Mouse (Mus musculus): Measurements from ENCODE around the gene Foxb1. TPM values are rescaled to one million over a fixed set of nuclear protein-coding genes. Genes with fewer than 3 reads are reported as not detected.
A peak's percentile ranks its signal among the peaks of the same experiment; 100 is the strongest.

The Foxb1 gene
- not detected in 2 replicates for polyA plus RNA-seq (2014; fragmentation: Nextera tagmentation; extraction: Ambion mirVana)

DNA sequence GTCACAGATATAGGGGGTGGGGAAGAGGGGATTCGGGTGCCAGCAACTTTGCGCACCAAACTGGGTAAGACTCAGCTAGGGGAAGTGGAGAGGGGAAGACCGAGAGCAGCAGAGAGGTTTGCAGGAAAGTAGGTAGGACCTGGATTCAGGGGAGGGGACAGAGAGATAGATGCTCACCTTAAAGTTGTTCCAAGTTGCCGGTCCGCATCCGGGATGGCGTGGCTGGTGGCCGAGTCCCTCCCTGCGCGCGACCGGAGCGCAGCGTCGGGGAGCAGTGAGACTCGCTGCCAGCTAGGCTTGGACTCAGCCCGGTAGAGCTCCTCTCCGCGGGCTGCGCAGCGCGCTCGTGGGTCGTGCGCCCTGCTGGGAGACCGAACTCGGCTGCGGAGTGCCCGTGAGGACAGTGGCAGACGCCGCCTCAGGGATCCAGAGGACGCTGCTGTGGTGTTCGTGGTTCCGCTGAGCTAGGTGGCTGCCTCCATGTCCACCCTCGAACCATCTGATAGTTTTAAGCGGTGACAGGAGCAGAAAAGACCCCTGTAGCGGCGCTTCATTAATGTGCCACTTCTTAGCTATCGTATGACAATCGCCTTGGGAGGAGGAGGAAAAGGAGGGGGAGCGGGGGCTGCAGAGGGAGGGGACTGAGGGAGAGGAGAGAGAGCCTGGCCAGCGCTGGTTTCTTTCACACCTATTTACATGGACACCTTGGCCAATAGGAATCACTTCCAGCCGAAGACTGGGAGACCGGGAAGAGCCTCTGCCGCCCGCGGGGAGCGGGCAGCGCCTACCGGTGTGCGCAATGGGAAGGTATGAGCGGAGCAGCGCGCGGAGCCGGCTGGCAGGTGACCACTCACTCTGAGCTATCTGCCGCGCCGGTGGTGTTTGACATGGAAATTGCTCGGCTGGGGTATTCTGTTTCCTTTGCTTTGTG, at the start of gene Foxb1:
Gene Foxb1, minus strand, starts transcription at position 570 of the 931 bp plus-strand sequence.
- peak; percentile 63 for DNase-seq (ENCODE audit: low spot score)
- Histone ChIP-seq H3K36me3 (ENCODE audit: control insufficient read depth, insufficient read depth, low read length) (no peaks in the 10 kb centered on the region), H3K27me3 (replicated peaks; ENCODE audit: control insufficient read depth, insufficient read depth, low read length) (peaks cover 100% of the 10 kb centered on the region), H3K27ac (ENCODE audit: low read depth) (no peak within 1 kb of the TSS), H3K4me2 (ENCODE audit: low read length) (no peak within 1 kb of the TSS), H3K9ac (ENCODE audit: low read length) (no peak within 1 kb of the TSS), H3K4me3 (ENCODE audit: low read depth, low read length) (no peak within 1 kb of the TSS), H3K9me3 (ENCODE audit: control insufficient read depth, low read length) (no peaks in the 10 kb centered on the region), H3K4me1 (replicated peaks; ENCODE audit: control insufficient read depth, insufficient read depth, low read length) (no peaks in the 10 kb centered on the region)
- no peak for ATAC-seq (replicated peaks; ENCODE audit: low FRiP score, low TSS enrichment, low read depth)
- WGBS, result 1% methylated on average over 59 of the region's 60 CpGs

DNA sequence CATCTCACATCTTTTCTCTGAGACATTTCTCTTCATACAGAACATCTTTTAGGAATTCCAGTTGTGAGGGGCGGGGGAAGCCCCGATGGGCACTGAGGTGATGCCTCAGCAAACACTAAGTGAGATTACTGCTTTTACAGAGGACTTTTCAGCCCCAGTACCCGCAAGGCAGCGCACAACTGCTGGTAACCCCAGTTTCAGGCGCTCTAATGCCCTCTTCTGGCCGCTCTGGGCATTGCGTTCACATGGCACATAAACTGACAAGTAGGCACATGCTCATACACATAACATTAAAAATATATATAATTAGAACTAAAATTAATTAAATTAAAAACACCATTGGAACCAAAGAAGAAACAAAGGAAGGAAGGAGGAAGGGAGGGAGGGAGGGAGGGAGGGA, 29.8 kb upstream of the Foxb1 start:
- DNase-seq (ENCODE audit: low spot score) (no peak), ATAC-seq (replicated peaks; ENCODE audit: low FRiP score, low TSS enrichment, low read depth) (no peak)
- 54% methylated on average over 7 of the region's 7 CpGs for WGBS
- H3K27ac ChIP-seq (ENCODE audit: low read depth), result no peak overlapping the region
- no peak overlapping the region for H3K4me2 ChIP-seq (ENCODE audit: low read length)
- H3K4me1 ChIP-seq (replicated peaks; ENCODE audit: control insufficient read depth, insufficient read depth, low read length), result no peaks in the 10 kb centered on the region
- no peak overlapping the region for H3K9ac ChIP-seq (ENCODE audit: low read length)
- no peaks in the 10 kb centered on the region for H3K36me3 ChIP-seq (ENCODE audit: control insufficient read depth, insufficient read depth, low read length)
- H3K9me3 ChIP-seq (ENCODE audit: control insufficient read depth, low read length), result no peaks in the 10 kb centered on the region
- no peaks in the 10 kb centered on the region for H3K27me3 ChIP-seq (replicated peaks; ENCODE audit: control insufficient read depth, insufficient read depth, low read length)
- H3K4me3 ChIP-seq (ENCODE audit: low read depth, low read length), result no peak overlapping the region

GRCm38 (mm10) chr9:69779996-69780395, 19.3 kb upstream of the Foxb1 start:
- no peaks in the 10 kb centered on the region for H3K36me3 ChIP-seq (ENCODE audit: control insufficient read depth, insufficient read depth, low read length)
- ATAC-seq (replicated peaks; ENCODE audit: low FRiP score, low TSS enrichment, low read depth) (no peak), DNase-seq (ENCODE audit: low spot score) (no peak)
- no peak overlapping the region for H3K27ac ChIP-seq (ENCODE audit: low read depth)
- H3K9ac ChIP-seq (ENCODE audit: low read length), result no peak overlapping the region
- no peaks in the 10 kb centered on the region for H3K4me1 ChIP-seq (replicated peaks; ENCODE audit: control insufficient read depth, insufficient read depth, low read length)
- WGBS, result 68% methylated on average over 2 of the region's 2 CpGs
- peaks cover 4% of the 10 kb centered on the region; the same call in 1 of the 2 replicates for H3K27me3 ChIP-seq (replicated peaks; ENCODE audit: control insufficient read depth, insufficient read depth, low read length)
- H3K4me2 ChIP-seq (ENCODE audit: low read length), result no peak overlapping the region
- no peaks in the 10 kb centered on the region for H3K9me3 ChIP-seq (ENCODE audit: control insufficient read depth, low read length)
- no peak overlapping the region for H3K4me3 ChIP-seq (ENCODE audit: low read depth, low read length)

GRCm38 (mm10) chr9:69769949-69770585, 9.3 kb upstream of the Foxb1 start:
- Histone ChIP-seq H3K27me3 (replicated peaks; ENCODE audit: control insufficient read depth, insufficient read depth, low read length) (peaks cover 96% of the 10 kb centered on the region), H3K27ac (ENCODE audit: low read depth) (no peak overlapping the region), H3K9ac (ENCODE audit: low read length) (no peak overlapping the region), H3K4me3 (ENCODE audit: low read depth, low read length) (no peak overlapping the region), H3K4me1 (replicated peaks; ENCODE audit: control insufficient read depth, insufficient read depth, low read length) (no peaks in the 10 kb centered on the region), H3K36me3 (ENCODE audit: control insufficient read depth, insufficient read depth, low read length) (no peaks in the 10 kb centered on the region), H3K4me2 (ENCODE audit: low read length) (no peak overlapping the region), H3K9me3 (ENCODE audit: control insufficient read depth, low read length) (no peaks in the 10 kb centered on the region)
- DNase-seq (ENCODE audit: low spot score) (no peak), ATAC-seq (replicated peaks; ENCODE audit: low FRiP score, low TSS enrichment, low read depth) (no peak)
- 5% methylated on average over 21 of the region's 21 CpGs for WGBS

DNA sequence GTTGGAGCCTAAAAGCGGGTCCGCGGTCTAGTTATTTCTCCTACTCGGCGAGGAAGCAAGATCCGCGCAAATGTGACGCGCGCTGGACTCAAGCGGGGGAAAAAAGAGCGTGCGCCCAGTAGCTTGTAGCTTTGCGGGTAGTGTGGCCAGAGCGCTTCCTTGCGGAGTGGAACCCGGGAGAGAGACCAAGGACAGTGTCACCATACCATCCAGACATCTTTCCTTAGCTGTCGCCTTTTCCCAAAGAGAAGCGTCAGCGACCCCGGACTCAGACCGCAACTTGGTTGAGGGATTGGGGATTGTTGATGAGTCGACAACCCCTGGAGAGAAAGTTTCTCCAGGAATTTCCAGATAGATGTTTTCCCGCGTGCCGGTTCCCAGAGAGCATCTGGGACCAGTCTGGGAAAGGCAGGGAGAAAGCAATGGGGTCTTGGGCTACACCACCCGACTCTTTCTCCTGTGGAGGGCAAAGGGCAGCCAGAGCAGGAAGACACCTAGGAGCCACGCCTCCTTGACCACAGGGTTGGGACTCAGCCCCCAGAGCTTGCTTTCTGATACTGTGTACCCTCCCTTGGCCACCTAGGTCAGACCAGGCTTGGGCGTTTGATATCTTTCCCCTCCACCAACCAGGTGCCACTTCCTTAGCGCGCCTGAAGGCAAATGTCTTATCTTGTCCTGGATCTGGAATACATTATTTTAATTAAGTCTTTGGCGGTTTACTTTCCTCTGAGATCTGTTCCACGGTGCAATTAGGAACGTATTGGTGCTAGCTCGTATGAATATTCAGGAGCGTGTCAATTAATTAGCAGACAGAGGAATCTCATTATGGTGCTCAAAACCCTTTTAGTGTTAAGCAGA, 8.6 kb upstream of the Foxb1 start:
- no peak overlapping the region for H3K4me2 ChIP-seq (ENCODE audit: low read length)
- H3K9me3 ChIP-seq (ENCODE audit: control insufficient read depth, low read length), result no peaks in the 10 kb centered on the region
- no peak for ATAC-seq (replicated peaks; ENCODE audit: low FRiP score, low TSS enrichment, low read depth)
- 2% methylated on average over 36 of the region's 36 CpGs for WGBS
- peak; percentile 56 for DNase-seq (ENCODE audit: low spot score)
- H3K36me3 ChIP-seq (ENCODE audit: control insufficient read depth, insufficient read depth, low read length), result no peaks in the 10 kb centered on the region
- peaks cover 100% of the 10 kb centered on the region for H3K27me3 ChIP-seq (replicated peaks; ENCODE audit: control insufficient read depth, insufficient read depth, low read length)
- no peak overlapping the region for H3K9ac ChIP-seq (ENCODE audit: low read length)
- no peaks in the 10 kb centered on the region for H3K4me1 ChIP-seq (replicated peaks; ENCODE audit: control insufficient read depth, insufficient read depth, low read length)
- H3K4me3 ChIP-seq (ENCODE audit: low read depth, low read length), result no peak overlapping the region
- no peak overlapping the region for H3K27ac ChIP-seq (ENCODE audit: low read depth)

- H3K27ac ChIP-seq (ENCODE audit: low read depth), result no peak overlapping the region
- no peaks in the 10 kb centered on the region for H3K36me3 ChIP-seq (ENCODE audit: control insufficient read depth, insufficient read depth, low read length)
- H3K9ac ChIP-seq (ENCODE audit: low read length), result no peak overlapping the region
- no peaks in the 10 kb centered on the region for H3K4me1 ChIP-seq (replicated peaks; ENCODE audit: control insufficient read depth, insufficient read depth, low read length)
- H3K4me3 ChIP-seq (ENCODE audit: low read depth, low read length), result no peak overlapping the region
- peak; percentile 61 for DNase-seq (ENCODE audit: low spot score)
- H3K9me3 ChIP-seq (ENCODE audit: control insufficient read depth, low read length), result no peaks in the 10 kb centered on the region
- ATAC-seq (replicated peaks; ENCODE audit: low FRiP score, low TSS enrichment, low read depth), result no peak
- peaks cover 100% of the 10 kb centered on the region for H3K27me3 ChIP-seq (replicated peaks; ENCODE audit: control insufficient read depth, insufficient read depth, low read length)
- no peak overlapping the region for H3K4me2 ChIP-seq (ENCODE audit: low read length)
- WGBS, result 1% methylated on average over 28 of the region's 28 CpGs
Measured at GRCm38 (mm10) chr9:69768136-69768875, 7.6 kb upstream of the Foxb1 start.

DNA sequence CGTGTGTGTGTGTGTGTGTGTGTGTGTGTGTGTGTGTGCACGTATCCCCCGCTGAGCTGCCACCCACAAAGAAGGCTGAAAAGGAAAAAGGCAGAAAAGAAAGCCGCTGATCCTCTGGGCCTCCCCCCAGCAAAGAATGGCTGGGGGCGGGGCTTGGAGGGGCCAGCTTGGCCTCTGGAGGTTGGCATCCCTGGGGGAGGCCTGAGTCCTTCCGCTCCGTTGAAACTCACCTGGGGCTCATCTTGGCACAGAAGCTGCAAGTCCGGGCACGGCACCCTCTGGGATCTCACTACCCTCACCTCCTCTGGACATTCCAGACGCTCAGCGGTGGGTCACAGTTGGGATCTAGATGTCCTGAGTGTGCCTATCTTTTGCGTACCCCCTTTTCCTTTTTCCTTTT, 6.7 kb upstream of the Foxb1 start:
- Histone ChIP-seq H3K9me3 (ENCODE audit: control insufficient read depth, low read length) (no peaks in the 10 kb centered on the region), H3K36me3 (ENCODE audit: control insufficient read depth, insufficient read depth, low read length) (no peaks in the 10 kb centered on the region), H3K4me2 (ENCODE audit: low read length) (no peak overlapping the region), H3K27me3 (replicated peaks; ENCODE audit: control insufficient read depth, insufficient read depth, low read length) (peaks cover 100% of the 10 kb centered on the region), H3K27ac (ENCODE audit: low read depth) (no peak overlapping the region), H3K4me1 (replicated peaks; ENCODE audit: control insufficient read depth, insufficient read depth, low read length) (no peaks in the 10 kb centered on the region), H3K9ac (ENCODE audit: low read length) (no peak overlapping the region), H3K4me3 (ENCODE audit: low read depth, low read length) (no peak overlapping the region)
- WGBS, result 2% methylated on average over 9 of the region's 12 CpGs
- ATAC-seq (replicated peaks; ENCODE audit: low FRiP score, low TSS enrichment, low read depth), result no peak
- peak; percentile 57 for DNase-seq (ENCODE audit: low spot score)

DNA sequence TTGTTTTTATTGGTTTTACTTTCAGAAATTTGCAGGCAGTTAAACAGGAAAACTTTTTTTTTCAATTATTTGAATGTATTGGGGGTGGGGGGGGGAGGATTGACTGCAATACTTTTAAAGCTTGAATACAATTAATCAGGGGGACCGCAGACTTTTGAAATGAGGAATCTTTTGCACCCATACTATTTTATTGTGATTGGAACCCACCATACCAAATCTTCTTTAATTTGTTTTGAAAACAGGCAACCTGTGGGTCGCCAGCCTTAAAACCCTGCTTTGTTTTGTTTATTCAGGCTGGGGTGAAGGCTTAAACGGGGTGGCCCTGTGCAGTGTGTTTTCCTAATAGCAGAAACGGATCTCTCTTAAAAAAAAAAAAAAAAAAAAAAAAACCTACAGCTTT, 6.2 kb upstream of the Foxb1 start:
- no peak overlapping the region for H3K27ac ChIP-seq (ENCODE audit: low read depth)
- no peak for DNase-seq (ENCODE audit: low spot score)
- H3K36me3 ChIP-seq (ENCODE audit: control insufficient read depth, insufficient read depth, low read length), result no peaks in the 10 kb centered on the region
- ATAC-seq (replicated peaks; ENCODE audit: low FRiP score, low TSS enrichment, low read depth), result no peak
- H3K27me3 ChIP-seq (replicated peaks; ENCODE audit: control insufficient read depth, insufficient read depth, low read length), result peaks cover 100% of the 10 kb centered on the region
- 2% methylated on average over 4 of the region's 4 CpGs for WGBS
- H3K9ac ChIP-seq (ENCODE audit: low read length), result no peak overlapping the region
- H3K9me3 ChIP-seq (ENCODE audit: control insufficient read depth, low read length), result no peaks in the 10 kb centered on the region
- no peak overlapping the region for H3K4me2 ChIP-seq (ENCODE audit: low read length)
- H3K4me1 ChIP-seq (replicated peaks; ENCODE audit: control insufficient read depth, insufficient read depth, low read length), result no peaks in the 10 kb centered on the region
- no peak overlapping the region for H3K4me3 ChIP-seq (ENCODE audit: low read depth, low read length)
